Mouse (Mus musculus): ENCODE measurements around the gene Hebp1.

DNA sequence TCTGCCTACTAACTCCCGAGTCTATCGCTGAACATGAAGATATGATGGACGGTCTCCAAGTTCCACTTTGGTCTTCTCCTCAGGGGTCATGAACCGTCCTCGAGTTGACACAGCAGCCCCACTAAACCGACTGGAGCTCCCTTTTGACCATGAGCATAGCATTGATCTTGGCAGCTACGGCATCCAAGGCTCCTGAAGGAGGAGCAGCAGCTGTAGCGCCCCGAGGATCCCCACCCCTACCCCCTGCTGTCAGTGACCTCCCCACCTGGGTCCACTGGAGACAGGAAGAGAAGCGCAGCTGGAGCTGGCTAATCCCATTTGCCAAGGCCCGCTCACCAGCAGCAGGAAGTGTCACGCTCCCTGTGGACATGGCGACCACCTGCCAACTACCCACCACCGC, 26.1 kb downstream of the Hebp1 start:
- TF ChIP-seq POLR2A (IDR thresholded peaks at IDR 0.05; ENCODE audit: low read depth, low read length) (no peak), CTCF (IDR thresholded peaks at IDR 0.05; ENCODE audit: extremely low read depth, insufficient read depth, insufficient read length, insufficient replicate concordance) (no peak)

Data from spleen, adult 2 months (tissue).